Mouse (Mus musculus) heart, postnatal 36 days (tissue): ENCODE measurements at regions not wholly inside any gene's neighbourhood (a gene's known extent, or its start where the extent isn't known, plus 50 kb on each side); places are given as distances from the start of the nearest gene placed in this dataset.

Experiments
- DNase-seq, 2 experiments: peaks; one replicate each; pipeline ENCODE4 v3.0.0; 2021 to 2022
- intact Hi-C: fragments of 180-260 bp; cut with DNase I; formaldehyde crosslinking; loops from one replicate; pipeline ENCODE4 v1.15.1; 2025

DNA sequence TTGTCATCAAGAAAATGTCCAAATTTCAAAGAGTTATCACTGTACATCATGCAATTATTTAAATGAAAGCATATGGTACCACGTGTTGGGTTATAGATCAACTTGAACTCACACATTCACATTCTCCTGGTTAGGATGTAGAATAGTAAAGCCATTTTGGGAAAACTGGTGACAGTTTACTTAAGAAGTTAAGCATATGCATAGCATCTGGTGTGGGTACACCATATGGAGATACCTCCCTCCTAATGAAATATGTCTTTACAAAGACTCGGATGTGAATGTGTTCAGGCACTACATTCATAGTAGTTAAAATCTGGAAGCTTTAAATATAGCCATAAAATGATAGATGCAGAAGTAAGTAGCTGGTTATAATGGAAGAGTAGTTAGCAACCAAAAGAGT is 542.0 kb downstream of the Dhx35 start:
- intact Hi-C loops, result no loop called here
- DNase-seq, result no peak

DNA sequence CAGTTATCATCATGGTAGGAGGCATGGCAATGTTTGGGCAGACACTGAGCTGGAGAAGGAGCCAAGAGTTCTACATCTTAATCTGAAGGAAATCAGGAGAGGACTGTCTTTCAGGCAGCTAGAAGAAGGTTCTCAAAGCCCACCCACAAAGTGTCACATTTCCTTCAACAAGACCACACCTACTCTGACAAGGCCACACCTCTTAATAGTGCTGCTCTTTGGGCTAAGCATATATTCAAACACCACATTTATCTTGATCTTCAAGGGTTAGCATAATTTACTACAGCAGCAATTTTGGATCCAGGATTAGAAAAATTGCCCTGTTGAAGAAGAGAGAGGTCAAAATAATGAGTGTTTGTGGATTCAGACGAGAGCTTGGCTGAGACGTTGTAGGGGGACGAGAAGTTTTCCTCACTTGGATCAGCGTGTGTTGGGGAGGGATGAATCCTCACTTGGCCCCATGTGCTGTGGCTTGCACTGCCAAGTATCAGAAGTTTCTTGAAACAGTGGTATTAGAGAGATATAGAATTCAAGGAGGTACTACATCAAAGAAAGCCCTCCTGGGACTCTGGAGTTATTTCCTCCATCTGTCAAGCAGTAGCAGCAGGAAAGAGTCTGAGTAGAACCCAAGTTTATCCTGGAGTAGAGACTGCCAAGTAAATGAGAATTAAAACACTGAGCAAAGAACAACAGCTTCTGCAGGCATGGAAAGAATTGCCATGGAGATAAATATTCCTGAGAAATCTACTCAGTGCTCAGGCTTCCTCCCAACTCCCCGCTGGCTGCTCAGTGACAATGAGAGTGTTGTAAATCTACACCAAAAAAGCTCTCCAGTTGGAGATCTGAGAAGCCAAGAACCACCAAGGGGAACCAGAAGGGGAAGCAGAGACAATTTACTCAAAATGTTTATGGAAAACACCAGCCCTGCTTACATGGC is 549.3 kb downstream of the Dhx35 start:
- no peak for DNase-seq

GRCm38 (mm10) chr2:159354247-159354646 is 559.6 kb downstream of the Dhx35 start:
- intact Hi-C loops, result no loop called here
- no peak for DNase-seq

More for the DNA sequence above, 549.3 kb downstream of the Dhx35 start:
- intact Hi-C loops, result loop anchor here (5.0 kb wide), 1 partner anchor 148 kb away; no protein-coding TSS in a partner anchor

- DNase-seq, result no peak
- intact Hi-C loops, result loop anchor here (5.0 kb wide), 2 partner anchors 136 to 161 kb away; no protein-coding TSS in a partner anchor
These were observed 561.9 kb downstream of the Dhx35 start for GRCm38 (mm10) chr2:159356503-159356902.

DNA sequence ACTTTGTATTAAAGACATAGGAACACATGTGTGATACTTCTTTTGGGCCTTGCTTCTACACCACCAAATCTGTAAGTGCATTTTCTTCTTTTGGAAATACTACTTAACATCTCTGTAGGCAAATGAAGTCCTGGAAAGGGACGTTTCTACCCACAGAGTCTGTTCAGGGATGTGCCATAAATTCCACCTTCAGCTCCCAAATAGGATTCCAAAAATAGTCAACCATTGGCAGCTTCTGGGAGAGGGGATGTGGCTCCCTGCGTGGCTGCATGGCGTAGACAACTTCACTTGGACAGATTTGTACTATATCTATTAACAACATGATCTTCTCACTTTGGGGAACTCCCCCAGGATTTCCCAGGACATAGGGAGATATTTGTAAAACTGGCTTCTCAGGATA is 566.8 kb downstream of the Dhx35 start:
- intact Hi-C loops, result no loop called here
- DNase-seq, result no peak

DNA sequence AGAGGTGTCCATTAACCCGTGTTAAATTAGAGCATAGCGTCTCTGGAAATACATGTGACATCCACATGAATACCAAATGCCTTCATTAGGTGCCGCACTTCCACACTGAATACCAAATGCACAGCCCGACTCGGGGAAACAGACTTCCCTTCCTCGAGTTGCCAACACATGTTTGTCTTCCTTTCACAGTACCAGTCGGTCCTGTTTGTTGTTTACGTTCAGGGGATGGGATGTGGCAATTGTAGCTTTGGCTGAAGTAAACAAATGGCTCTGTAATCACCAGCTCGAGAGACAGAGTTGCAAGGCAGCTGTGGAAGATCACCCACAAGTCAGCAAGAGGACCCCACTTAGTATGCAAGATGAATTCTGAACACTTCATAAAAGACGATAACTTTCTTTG is 598.3 kb downstream of the Dhx35 start:
- intact Hi-C loops, result no loop called here

GRCm38 (mm10) chr2:159401421-159402100 is 607.0 kb downstream of the Dhx35 start:
- no peak for DNase-seq
- intact Hi-C loops, result no loop called here

More for the DNA sequence above, 598.3 kb downstream of the Dhx35 start:
- DNase-seq, result no peak

GRCm38 (mm10) chr2:159404940-159405339 is 610.3 kb downstream of the Dhx35 start:
- no peak for DNase-seq
- intact Hi-C loops, result no loop called here

DNA sequence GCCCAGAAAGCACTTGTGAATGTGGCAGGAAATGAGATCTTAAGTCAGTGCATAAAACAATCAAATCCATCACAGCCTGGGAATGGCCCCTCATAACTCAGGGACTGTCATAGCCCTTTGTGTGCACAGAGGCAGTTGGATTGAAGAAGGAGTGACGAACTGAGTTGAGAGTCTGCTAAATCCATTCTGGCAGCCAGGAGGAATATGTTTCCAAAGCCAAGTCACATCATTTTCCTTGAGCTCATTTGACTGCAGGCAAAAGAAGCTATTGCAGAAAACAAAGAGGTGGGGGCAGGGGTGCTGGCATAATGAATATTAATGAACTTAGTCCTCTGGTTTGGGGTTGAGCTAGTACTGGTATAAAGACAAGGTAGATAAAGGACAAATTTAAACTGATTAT is 620.0 kb downstream of the Dhx35 start:
- intact Hi-C loops, result no loop called here
- no peak for DNase-seq

DNA sequence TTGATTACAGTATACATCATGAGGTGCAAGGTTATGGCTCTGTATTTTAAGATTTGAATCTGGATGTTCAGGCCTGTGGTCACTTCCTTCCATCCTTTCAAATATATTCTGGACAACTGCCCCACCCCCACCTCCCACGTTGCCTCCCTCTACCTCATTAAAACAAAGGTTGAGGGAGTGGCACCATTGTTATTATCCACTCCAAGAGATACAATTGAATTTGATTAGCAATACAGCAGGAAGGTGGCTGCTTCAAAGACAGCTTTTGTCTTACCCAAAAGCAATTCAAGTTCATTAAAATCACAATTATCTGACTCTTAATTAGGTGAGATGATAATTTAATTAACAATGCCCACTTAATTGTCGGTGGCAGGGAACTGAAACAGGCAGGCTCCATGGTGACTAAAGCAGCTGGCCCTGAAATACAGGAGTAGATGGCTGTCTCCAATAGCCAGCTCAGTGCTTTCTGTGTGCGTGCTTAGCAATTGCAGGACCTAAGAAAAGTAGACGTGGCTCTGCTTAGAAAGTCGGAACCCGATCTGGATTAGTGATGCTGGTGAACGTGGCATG is 623.8 kb downstream of the Dhx35 start:
- DNase-seq, result no peak
- intact Hi-C loops, result no loop called here

- DNase-seq, result peak; percentile 34 to 54
- intact Hi-C loops, result no loop called here
These were observed 627.8 kb downstream of the Dhx35 start for GRCm38 (mm10) chr2:159422281-159422937.

DNA sequence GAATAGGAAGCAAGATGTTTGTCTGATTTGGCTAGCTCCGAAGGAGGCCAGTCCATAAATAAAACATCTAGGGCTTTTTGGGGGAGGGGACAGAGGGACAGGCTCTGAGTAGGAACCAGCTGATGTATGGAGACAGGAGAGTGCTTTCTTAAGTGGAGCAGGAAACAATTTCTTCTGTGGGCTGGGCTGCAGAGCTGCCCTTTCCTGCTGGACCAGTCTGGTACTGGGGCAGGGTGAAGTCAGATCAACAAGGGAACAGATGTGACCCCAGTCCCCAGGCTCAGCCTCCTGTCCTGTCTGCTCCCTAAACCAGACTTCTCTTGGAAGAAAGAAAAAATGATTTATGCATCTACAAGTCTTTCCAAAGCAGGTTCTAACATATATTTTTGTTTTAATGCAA is 633.6 kb downstream of the Dhx35 start:
- intact Hi-C loops, result no loop called here
- DNase-seq, result no peak

DNA sequence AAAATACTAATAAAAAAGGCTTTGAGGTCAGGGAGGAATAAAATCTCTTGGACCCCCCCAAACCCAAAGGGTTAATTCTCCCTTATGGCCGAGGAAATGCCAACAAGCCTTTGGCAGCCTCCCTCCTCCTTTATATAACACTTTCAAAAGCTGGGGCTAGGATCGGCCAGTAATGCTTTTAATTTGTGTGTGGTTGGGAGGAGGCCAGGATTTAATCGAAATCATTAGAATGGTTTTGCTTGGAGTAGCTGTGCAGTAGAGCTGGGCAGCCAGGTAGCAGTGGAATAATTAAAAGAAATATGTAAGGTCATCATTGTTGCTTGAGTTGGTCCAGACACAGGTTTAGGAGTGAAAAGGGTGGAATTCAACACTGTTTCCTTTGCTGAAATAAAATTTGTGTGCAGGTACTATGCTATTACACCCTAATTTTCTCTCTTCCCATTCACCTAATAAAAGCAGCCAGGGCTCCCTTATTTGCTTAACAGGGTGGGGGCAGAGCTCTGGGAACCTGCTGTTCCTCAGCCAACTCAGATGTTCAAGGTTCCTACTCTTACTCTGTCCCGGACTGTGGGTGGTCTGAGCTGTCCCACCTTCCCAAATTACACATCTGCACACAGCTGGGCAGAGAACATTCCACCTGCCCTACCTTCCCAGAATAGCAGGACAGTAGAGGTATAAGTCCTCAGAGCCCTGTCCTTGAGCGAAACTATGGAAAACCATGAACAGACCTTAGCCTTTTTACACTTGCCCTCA is 636.1 kb downstream of the Dhx35 start:
- intact Hi-C loops, result no loop called here
- no peak for DNase-seq

DNA sequence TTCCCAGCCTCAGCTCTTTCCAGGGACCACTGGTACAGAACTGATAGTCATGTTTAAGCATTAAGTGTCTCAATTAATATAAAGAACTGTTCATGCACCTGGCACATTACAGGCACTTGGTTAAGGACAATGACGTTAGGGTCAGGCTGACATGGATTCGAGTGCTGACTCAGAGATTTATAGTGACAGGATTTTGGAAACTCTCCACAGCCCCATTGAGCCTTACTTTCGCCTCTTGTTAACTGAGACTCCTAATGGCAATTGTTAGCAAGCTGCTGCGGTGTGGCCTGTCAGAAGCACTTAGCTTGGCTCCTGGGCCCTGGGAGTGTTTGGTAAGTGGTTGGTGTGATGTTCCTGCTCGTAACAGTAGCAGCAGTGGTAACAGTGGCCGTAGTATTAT is 644.4 kb downstream of the Dhx35 start:
- DNase-seq, result no peak
- intact Hi-C loops, result no loop called here

DNA sequence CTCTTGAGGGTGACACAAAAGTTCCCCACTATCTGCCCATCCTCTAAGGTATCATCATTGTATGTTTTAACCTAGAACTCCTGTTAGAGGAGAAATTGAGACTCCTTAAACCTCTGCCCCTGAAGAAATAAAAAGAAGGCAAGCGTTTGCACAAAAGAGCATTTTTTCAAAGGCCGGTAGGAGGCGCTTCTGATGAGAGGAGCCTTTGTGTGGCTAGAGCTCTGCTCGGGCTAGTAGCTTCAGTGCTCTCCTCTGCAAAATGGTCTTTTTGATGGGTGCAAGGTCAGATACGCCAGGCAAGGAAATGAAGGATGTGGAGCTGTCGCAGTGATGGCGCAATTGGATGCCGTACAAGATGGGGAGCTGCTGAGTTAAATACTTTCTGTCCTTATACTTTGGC is 649.0 kb downstream of the Dhx35 start:
- peak in 1 of 2 experiments; percentile 40 for DNase-seq
- intact Hi-C loops, result no loop called here

GRCm38 (mm10) chr2:159446434-159446833 is 651.8 kb downstream of the Dhx35 start:
- intact Hi-C loops, result no loop called here
- no peak for DNase-seq

- intact Hi-C loops, result no loop called here
- DNase-seq, result no peak
These were observed 652.3 kb downstream of the Dhx35 start for GRCm38 (mm10) chr2:159446886-159447285.

- no peak for DNase-seq
- intact Hi-C loops, result no loop called here
These were observed 654.4 kb downstream of the Dhx35 start for GRCm38 (mm10) chr2:159448976-159449375.

- intact Hi-C loops, result no loop called here
- no peak for DNase-seq
These were observed 656.8 kb downstream of the Dhx35 start for GRCm38 (mm10) chr2:159451439-159451838.

DNA sequence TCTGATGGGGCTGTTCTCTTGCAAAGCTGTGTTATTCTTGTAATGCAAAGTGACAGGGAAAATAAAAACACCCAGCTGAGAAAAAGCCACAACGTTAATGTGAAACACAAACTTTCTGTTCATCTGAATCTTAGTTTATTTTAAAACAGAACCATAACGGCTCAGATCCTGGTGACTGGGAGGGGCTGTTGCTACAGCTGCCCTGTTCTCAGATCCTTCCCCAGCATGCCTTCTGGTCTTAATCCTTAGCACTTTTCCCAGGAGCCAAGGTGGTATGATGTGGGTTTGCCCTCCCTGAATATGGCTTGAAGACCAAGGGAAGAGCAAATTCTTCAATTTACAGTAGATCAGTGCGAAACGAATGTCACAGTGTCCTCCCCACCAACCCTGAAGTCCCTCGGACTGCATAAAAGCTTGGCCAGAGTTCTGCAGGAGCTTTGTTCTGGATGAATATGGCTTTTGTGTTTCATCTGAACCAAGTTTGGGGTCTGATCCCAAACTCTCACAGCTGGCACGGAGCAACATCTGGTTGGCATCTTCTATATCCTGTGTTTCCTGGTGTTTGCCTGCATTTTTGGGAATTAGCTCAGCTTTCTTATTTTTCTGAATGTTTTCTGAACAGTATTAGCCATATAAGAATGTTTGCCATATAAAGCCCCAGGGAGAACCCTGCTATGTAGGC is 686.9 kb downstream of the Dhx35 start:
- intact Hi-C loops, result no loop called here
- peak in 1 of 2 experiments; percentile 17 for DNase-seq
